Mouse (Mus musculus) heart, adult 9 months (tissue): ENCODE measurements around the gene 4933417A18Rik.
"Not testable (repeated sequence)": the region's sequence is repeated elsewhere in the genome, so short reads cannot be mapped to it uniquely, and the experiment has no call there.

ENCODE experiments used
- DNase-seq, 2 experiments: peaks; one replicate each; pipeline ENCODE4 v3.0.0; 2022; ENCODE audit warnings: low spot score in 2 of 2

Gene 4933417A18Rik

DNA sequence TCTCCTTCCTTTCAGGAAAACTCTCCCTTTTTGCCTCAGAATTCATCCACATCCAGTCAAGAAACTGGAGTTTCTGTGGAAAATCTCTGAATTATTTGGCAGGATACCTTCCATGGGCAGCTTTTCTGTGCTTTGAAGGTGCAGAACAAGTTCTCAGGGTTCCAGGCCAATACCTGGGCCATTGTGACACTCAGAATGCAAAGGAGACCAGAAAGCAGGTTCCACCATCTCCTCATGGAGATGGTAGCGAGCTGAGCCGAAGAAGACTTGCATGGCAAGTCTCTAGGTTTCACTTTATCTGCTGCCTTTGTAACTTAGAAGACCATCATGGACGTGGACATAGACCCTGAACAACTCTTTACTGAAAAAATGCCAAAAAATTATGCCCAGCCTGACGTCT lies at the start of gene 4933417A18Rik, which contains the start of gene Fam217a:
Gene 4933417A18Rik, plus strand, starts transcription at position 200 of the 400 bp plus-strand sequence.
Gene Fam217a, minus strand, starts transcription at position 101 of the 400 bp plus-strand sequence.
- DNase-seq, result no peak

DNA sequence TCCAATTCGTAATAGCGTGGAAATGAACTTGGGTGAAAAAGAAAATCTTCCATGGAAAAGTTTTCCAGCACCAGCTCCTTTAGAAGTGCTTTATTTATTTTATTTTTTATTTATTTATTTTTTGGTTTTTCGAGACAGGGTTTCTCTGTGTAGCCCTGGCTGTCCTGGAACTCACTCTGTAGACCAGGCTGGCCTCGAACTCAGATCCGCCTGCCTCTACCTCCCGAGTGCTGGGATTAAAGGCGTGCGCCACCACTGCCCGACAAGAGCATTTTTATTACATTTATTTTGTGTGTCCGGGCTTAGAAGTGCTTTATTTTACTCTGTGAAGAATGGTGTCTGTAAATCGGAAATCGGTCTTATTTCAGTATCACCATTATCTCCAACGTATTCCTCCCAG lies 49.5 kb upstream of the 4933417A18Rik start:
- DNase-seq, result not testable (repeated sequence)

DNA sequence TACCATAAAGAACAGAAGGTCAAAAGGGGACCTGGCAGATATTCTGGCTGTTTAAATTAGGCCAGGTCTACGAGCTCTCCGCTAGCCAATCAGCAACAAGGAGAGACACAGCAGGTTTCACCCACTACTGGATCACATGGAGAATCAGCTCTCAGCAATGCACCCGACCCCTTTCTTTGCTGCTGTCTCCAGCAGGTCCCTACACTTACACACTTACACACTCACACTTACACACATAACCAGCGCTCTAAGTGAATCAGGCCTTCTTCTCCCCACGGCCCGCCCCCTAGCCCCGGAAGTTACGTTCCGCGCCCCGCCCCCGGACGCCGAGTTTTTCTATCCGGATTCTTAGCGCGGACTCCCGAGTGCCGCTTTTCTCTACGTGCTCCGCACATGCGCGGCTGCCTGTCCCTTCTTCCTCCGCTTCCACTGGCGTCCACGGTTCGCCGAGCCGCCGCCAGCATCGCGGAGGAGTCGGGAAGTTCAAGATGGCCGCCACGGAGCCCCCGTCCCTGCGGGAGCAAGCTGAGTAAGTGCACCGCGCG lies 49.0 kb upstream of the 4933417A18Rik start, which contains the start of gene Prpf4b:
Gene Prpf4b, plus strand, starts transcription at position 137 of the 545 bp plus-strand sequence.
- peak; percentile 92 for DNase-seq

DNA sequence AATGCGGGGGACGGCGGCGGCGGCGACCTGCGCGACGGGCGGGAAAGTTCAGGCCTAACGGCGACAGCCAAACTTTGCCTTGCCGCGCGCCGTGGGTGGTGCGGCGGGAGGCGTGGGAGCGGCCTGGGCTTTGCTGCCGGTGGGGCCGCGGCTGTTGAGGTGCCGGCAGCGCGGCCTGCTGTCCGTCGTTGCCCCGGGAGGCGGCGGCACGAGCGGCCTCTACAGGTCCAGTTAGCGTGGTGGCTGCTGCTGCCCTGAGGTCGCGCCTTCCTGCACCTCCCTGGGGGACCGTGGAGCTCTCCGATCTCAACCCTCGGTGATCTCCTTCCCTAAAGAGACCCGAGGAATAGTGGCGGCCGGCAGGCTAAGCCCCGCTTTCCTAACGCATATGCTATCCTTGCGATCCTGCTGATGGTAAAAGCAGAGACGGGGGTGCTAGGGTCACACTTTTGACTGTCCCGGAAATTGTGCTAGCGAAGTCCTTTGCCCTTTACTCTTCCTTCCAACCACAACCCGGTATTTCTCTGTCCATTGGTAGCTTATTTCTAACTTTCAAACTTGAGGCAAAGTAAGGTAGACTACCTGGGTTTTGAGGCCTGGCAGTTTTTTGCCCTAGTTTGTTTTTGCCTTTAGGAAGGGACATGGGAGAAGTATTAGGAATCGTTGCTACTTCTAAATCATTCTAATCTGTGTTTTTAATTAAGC lies 48.3 kb upstream of the 4933417A18Rik start:
- DNase-seq, result peak; percentile 59 to 63

DNA sequence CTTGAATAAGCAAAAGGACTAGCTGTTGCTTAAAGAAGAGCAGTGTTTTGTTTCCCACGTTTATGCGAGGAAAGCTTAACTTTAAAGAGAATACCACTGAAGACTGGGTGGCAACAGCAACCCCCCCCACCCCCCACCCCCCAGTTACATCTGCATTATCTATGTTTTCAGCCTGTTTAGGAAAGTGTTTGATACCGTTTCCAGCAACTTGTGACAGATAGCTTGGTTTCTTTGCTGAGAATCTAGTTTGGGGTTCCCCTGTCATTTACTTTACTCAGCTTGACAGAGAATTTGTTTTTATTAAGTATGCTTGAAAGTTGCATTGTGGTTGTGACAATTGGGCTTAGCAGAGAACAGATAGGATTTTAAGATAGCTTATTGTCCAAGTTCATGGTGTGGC lies 47.7 kb upstream of the 4933417A18Rik start:
- no peak for DNase-seq

DNA sequence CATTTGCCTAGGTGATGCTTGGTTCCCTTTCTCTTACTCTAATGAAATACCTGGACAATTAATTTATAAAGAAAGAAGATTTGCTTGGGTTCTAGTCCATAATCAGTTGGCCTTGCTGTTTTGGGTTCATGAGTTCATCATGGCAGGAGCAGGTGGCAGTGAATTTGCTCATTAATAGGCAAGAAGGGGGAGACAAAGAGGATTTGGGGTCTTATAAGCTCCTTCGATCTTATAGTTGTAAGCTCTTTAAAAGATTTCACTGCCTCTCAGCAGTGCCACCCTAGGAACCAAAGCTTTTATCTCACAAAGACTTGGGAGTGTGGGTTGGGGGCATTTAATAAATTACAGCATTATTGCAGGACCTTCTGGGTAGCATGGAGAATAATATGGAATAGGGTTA lies 31.3 kb upstream of the 4933417A18Rik start:
- no peak for DNase-seq

DNA sequence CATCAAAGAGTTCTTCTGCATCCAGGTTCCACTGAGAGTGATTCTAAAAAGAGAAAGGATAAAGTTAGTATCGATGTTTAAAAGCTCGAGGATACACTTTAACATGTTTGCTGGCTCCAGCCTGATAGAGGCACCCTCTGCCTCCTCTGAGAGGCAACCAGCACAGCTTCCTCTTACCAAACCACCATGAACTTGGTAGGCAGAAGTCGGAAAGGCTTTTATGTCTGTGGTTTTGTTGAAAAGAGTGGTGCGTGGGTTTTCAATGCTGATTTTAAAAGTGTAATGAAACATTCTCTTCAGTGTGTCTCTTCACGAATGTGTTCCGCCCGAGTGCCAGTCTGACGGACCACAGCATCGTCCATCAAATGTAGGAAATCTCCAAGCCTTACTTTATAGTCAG lies 9.6 kb upstream of the 4933417A18Rik start:
- DNase-seq, result no peak

DNA sequence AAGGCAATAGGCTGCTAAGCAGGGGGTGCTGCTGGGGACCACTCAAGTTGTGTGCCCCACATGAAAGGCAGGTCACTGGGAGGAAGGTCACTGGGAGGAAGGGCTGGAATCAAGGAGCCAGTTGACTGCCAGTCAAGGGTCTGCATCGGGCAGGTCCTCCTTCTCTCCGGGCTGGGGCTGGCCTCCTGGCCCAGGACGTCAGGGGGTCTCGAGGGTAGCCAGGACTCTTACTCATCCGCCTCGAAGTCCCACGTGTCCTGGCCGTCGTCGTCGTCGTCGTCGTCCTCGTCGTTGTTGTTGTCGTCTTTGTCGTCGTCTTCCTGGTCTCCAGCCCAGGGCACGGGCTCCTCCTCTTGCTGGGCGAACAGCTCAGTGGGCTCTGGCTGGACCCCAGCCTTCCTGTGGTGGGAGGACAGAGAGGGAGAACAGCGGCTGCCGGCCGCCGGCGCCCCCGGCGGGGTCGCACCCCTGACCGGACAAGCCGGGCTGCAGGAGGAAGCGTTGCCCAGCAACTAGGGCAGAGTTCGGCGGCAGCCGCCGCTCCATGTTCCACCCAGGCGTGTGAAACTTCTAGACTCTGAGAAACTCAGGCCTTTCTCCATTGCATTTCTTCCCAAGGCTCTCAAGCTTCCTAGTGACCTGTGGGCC lies 7.6 kb upstream of the 4933417A18Rik start:
- no peak for DNase-seq

DNA sequence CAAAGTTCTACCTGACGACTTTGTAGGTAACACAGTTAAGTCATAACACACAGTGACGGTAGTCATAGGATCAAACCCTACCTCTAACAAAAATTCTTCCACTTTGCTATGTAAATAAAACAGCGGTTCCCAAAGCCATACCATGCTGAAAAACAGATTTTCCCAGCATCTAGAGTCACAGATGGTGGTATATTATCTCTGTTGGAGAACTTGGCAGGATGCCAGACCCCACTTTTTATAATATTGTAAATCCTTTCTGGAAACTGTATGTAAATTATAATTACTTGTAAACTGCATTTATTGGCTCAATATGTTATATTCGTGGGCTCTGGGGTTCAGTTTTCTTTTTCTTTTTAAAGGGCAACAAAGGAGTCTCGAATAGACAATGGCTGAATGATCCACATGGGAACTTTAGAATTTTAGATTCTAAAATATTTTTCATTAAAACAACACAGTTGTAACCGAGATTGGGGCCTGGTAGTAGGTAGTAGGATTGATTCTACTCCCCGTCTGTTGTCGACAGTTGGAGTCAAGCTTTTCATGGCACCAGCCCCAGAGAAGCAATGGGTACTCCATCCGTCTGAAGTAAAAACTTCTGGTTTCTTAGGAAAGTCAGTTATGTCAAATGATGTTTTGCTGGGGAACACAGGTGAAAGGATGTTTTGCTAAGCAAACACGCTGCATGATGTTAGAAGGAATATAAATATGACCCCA lies 10.9 kb downstream of the 4933417A18Rik start:
- no peak for DNase-seq

DNA sequence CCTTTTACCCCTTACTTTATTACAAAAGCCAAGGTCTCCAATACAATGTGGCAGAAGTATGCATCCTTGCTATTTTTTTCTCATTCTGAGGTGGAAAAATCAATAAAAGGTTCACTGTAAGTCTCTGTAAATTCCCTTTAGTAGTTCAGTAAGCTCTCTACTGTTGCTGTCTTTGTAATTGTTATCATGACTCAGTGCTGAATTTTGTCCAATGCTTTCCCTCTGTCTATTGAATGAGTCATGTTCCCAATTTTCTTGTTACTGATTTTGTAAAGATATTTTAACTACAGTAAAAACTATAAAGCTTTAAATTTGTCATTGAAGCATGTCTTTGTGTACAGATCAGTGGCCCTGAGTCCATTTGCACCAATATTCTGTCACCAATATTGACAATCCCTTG lies 18.2 kb downstream of the 4933417A18Rik start:
- DNase-seq, result no peak

DNA sequence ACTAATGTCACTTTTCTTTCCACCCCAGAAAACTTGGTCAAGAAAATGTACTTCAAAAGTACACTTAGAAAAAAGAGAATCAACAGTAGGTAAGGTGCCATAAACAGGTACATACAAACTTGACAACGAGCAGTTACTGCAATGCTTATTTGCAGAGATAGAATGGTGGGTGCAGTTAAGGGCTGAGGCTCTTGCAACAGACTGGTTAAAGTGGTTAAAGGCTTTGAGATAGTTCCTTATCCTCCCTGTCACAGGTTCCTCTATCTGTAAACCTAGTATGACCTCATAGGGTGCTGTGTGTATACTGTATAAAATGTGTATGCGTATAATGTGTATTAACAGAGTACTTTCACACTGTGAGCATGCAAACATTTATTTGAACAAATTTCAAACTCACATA lies 27.2 kb downstream of the 4933417A18Rik start:
- not testable (repeated sequence) for DNase-seq

DNA sequence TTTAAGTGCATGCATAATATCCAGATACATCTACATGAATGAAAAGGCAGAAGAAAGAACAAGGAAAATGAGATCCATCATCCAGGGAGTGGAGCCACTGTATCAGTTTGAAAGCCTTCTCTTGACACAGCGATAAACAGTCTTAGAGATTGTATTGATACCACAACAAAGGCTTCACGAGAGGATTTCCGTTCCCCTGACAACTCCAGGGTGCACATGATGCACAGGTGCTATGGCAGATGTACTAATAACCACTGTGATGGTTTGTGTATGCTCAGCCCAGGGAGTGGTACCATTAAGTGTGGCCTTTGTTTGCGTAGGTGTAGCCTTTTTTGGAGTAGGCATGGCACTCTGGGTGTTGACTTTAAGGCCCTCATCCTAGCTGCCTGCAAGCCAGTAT lies 32.7 kb downstream of the 4933417A18Rik start:
- no peak for DNase-seq

DNA sequence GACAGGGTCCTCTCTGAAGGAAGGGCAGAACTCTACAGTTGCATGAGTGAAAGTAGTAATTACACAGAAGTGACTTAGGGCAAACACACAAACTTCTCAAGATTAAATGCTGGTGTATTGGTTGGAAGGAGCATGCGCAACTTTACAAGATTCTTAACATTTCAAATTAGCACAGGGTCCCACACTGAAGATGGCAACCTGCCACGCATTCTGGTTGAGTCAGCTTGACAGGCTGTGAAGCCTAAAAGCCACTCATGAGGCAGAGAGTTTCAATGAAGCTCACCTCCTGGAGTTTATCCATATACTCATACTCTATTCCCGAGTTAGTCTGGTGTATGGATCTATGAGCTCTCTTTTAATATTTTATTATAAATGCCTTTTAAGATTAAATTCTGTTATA lies 33.9 kb downstream of the 4933417A18Rik start:
- DNase-seq, result not testable (repeated sequence)

DNA sequence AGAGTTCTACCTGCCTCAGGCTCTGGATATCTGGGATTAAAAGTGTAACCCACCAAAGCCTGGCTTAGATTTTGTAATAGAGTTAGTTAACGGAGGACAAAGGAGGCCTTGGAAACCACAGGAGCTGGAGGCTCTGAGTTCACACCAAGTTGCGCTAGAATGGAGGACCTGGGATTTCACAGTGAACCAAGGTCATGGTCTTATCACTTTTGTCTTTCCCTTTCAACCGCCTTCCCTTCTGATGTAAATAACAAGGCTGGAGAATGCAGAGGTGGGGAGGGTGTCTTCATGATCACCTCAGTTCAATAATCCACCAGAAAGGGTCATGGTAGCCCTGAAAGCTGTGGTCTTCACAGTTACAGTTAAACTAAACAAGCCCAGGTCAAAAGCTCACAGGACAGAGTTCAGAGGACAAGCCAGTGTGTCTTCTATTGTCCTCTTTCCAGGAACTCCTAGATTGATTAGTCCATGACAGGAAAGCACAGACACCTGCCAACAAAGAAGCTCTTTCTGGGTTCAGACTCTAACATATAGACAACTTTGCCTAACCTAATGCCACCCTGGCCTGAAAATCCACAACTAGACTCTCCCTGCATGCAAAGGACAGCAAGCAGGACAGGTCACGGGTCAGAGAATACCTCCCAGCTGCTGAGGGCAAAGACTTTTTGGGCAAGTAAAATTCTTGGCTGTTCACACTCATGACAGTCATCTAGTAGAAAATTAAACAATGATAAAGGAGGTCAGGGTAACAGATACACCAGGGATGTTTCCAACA lies 37.0 kb downstream of the 4933417A18Rik start:
- no peak for DNase-seq

DNA sequence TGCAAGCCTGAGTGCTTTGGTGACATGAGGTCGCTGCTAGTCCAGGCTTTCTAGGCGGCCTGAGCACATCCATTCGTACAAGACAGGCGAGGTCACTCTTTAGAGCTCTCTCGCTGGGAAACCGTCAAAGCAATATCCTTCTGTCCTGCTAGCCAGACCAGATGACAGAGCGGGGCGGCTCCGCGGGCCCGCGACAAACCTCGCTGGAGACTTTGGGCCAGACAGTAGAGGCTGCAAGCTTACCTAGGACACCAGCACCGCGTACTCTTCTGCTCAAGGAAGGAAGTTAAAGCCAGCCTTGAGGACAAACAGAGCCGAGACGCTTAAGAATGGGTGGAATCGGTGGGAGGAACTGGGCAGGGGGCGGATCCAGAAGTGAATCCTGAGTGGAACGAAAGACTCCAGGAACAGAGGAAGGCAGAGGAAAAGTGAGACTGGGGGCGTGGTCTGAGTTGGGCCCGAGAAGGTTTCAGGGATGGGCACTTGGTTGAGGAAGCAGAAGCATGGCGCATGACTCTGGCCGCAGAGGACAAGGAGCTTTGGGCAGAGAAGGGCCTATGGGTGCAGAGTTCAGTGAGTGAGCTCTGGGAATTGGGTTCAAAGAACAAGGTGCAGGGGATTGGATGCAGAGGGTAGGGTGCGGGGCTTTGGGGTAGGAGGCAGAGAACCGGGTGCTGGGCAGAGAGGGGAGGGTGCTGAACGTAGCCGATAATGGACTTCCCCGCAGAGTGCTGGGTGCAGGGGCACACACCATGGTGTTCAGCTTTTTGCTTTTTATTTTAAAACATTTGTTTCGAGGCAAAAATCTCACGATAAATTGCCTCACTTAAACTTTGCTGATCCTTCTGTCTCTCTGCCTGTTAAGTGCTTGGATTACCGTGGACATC lies 39.5 kb downstream of the 4933417A18Rik start, which contains the start of gene Eci3:
Gene Eci3, minus strand, starts transcription at position 300 of the 887 bp plus-strand sequence.
- DNase-seq, result peak; percentile 33 to 46

DNA sequence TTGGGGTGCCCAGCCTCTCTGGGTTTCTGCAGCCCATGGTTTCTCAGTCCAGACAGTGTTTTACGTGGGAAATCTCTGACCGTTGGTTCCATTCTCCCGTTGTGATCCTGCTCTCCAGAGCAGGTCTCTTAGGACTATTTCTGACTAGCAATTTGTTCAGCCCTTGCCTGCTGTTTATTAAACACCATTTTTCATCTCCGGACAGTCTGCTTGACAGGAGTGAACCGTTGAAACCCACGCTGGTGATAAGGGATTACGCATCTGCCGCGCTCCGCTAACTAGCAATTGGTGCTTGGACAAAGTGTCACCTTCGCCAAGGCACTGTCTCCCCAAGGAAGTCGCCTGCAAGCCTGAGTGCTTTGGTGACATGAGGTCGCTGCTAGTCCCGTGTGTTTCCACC lies 40.2 kb downstream of the 4933417A18Rik start:
- DNase-seq, result no peak

DNA sequence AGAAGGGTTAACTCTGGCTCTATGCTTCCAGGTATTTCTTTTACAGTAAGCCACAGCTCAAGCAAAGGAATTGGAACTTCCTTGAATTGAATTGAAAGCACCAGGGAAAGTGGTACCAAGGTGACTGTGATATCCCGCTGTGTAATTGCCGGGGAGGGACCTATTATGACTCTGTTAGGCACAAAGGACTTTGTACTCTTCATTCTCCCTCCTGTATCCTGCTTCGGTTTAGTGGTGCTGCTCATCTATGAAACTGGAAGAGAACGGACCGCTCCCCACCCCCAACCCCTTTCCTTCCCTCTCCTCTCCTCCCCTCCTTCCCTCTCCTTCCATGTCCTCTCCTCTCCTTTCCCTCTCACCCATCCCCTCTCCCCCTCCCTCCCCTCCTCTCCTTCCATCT lies 40.7 kb downstream of the 4933417A18Rik start:
- DNase-seq, result no peak

DNA sequence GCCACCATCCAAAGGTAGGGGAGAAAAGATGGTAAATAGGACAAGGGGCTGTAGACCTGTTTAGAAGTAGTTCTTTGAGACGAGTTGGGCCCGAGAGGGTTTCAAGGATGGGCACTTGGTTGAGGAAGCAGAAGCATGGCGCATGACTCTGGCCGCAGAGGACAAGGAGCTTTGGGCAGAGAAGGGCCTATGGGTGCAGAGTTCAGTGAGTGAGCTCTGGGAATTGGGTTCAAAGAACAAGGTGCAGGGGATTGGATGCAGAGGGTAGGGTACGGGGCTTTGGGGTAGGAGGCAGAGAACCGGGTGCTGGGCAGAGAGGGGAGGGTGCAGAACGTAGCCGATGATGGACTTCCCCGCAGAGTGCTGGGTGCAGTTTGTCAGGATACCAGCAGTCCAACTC lies 41.4 kb downstream of the 4933417A18Rik start:
- not testable (repeated sequence) for DNase-seq

DNA sequence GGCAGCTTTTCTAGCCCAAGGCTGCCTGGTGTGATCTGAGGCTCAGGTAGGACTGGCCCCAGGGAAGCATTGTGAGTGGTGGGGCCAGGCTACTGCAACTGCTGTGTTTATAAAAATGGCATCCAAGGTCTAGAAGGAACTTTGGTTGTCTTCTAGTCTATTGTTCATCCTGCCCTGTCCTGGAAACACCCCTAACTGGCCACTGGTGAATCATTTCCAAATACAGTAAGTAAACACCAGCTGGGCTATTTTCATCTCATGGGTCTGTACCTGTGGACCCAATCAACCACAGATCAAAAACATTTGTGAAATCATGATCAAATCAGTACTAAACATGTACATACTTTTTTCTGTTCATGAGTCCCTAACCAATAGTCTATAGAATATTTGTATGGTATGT lies 48.2 kb downstream of the 4933417A18Rik start:
- not testable (repeated sequence) for DNase-seq

DNA sequence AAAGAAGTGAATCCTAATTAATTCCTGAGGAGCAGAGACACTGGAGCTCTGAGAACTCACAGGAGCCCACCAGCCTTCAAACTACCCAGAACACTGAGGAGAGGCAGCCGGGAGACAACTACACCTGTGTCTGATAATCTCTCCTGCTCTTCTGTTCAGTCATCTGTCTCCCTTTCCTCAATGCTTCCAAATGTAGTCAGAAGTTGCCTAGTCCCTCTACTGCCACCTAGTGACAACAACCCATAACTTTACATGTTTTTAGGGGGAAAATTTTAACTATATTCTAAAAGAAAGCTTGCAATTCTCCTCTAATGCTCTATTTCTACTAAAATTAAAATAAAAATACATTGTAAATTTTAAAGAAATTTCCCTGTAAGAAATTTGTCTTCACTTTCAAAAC lies 48.9 kb downstream of the 4933417A18Rik start:
- no peak for DNase-seq
